Mouse (Mus musculus) heart, embryonic 10.5 days (tissue): Measurements from ENCODE around the gene Clta. TPM values are rescaled to one million over a fixed set of nuclear protein-coding genes. Genes with fewer than 3 reads are reported as not detected.
A peak's percentile ranks its signal among the peaks of the same experiment; 100 is the strongest.
"Not testable (repeated sequence)": the region's sequence is repeated elsewhere in the genome, so short reads cannot be mapped to it uniquely, and the experiment has no call there.

Experiments
- DNase-seq: peaks from one replicate; pipeline ENCODE4 v3.0.0-alpha.2; 2017; ENCODE audit warnings: low spot score
- H3K27ac ChIP-seq: fragments of 300-500 bp; sonication (generic); 2 replicates; pipeline ENCODE4 v1.5.1; 2016; ENCODE audit warnings: mild to moderate bottlenecking
- H3K27me3 ChIP-seq: fragments of 300-500 bp; sonication (generic); 2 replicates; pipeline ENCODE4 v1.6.1; 2016; ENCODE audit warnings: mild to moderate bottlenecking; ENCODE audit not compliant: poor library complexity, insufficient read depth, severe bottlenecking
- H3K36me3 ChIP-seq: fragments of 300-500 bp; sonication (generic); 2 replicates; pipeline ENCODE4 v1.6.1; 2016; ENCODE audit warnings: mild to moderate bottlenecking, moderate library complexity
- H3K4me1 ChIP-seq: fragments of 300-500 bp; sonication (generic); 2 replicates; pipeline ENCODE4 v1.6.1; 2016; ENCODE audit warnings: mild to moderate bottlenecking
- H3K4me3 ChIP-seq: fragments of 300-500 bp; sonication (generic); 2 replicates; pipeline ENCODE4 v1.5.1; 2016; ENCODE audit warnings: mild to moderate bottlenecking, moderate library complexity
- H3K9me3 ChIP-seq: fragments of 300-500 bp; sonication (generic); 2 replicates; pipeline ENCODE4 v1.6.1; 2016; ENCODE audit warnings: mild to moderate bottlenecking, moderate library complexity
- WGBS: fragments of 180-500 bp; shearing (Covaris S2); methylation state at CpG from one replicate; pipeline ENCODE4 v1.1.7; 2016; 5-methylcytosine and 5-hydroxymethylcytosine counted together
- polyA plus RNA-seq: library from polyadenylated mRNA; unstranded; fragments of >200 nt; fragmentation: Nextera tagmentation; extraction: Ambion mirVana; gene quantifications from 2 replicates; pipeline ENCODE4 v1.2.1, GENCODE M21; 2016

Gene Clta
- polyA plus RNA-seq, 1 experiment from 2014 or later: 170 TPM

DNA sequence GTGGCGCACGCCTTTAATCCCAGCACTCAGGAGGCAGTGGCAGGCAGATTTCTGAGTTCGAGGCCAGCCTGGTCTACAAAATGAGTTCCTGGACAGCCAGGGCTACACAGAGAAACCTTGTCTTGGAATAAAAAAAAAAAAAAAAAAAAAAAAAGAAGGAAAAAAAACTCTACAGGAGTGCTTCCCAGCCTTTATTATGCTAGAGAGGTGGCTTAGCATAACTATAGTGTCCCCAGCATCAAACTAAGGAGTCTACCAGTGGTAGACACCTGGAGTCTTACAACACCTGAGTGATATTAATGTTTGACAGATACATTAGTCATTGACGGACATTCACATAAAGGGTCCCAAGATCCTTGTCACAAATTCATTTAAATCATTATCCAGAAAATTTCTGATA lies 38.9 kb downstream of the Clta start:
- not testable (repeated sequence) for H3K27me3 ChIP-seq, H3K4me3 ChIP-seq, H3K9me3 ChIP-seq, H3K4me1 ChIP-seq, DNase-seq, H3K27ac ChIP-seq
- WGBS: 90% methylated on average over 4 of the region's 4 CpGs
- H3K36me3 ChIP-seq: peaks cover 63% of the 10 kb centered on the region

DNA sequence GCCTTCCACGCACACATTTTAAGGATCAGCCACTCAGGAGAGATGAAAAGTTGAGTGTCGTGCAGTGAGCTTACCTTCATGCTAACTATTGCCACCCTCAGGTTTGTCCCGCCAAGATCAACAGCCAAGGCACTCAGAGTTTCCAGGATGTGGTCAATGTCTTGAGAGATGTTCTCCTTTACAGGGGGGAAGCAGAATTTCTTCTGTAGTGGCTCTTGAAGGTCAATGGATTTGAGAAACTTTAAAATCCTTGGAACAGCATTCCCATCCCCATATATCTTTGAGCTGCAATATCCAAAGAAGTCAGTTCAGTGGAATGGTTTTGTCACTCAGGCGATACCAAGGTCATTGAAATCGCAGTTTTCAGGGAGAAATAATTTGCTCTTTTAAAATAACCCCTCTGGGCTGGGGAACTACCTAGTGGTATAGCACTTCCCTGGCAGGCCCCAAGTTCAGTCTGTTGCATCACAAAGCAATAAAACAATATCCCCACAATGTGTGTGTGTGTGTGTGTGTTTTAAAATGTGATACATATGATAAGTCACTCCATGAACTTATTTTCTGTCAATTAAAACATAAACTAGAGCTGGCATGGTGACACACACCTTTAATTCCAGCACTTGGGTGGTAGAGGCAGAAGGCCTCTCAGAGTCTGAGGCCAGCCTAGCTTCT lies 40.6 kb downstream of the Clta start:
- Histone ChIP-seq H3K9me3 (no peaks in the 10 kb centered on the region), H3K36me3 (peaks cover 63% of the 10 kb centered on the region), H3K4me3 (no peak overlapping the region), H3K27ac (no peak overlapping the region), H3K27me3 (no peaks in the 10 kb centered on the region), H3K4me1 (no peaks in the 10 kb centered on the region)
- 86% methylated on average over 5 of the region's 5 CpGs for WGBS
- no peak for DNase-seq

DNA sequence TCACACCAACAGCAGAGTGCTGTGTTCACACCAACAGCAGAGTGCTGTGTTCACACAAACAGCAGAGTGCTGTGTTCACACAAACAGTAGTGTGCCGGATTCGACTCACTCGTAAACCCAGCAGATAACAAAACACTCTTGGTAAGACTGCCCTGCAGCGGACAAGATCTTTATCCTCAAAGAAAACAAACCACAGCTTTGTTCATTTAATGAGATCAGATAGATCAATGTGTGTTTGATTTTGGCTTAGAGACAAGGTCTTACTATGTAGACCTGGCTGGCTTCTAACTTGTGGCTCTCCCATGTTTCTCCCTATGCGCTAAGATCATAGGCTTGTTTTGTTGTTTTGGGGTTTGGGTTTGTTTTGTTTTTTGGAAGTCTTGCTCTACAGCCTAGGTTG lies 41.8 kb downstream of the Clta start:
- no peaks in the 10 kb centered on the region for H3K9me3 ChIP-seq
- no peaks in the 10 kb centered on the region for H3K27me3 ChIP-seq
- DNase-seq: no peak
- H3K36me3 ChIP-seq: peaks cover 57% of the 10 kb centered on the region
- H3K4me3 ChIP-seq: no peak overlapping the region
- WGBS: 69% methylated on average over 5 of the region's 5 CpGs
- H3K4me1 ChIP-seq: no peaks in the 10 kb centered on the region
- H3K27ac ChIP-seq: no peak overlapping the region

DNA sequence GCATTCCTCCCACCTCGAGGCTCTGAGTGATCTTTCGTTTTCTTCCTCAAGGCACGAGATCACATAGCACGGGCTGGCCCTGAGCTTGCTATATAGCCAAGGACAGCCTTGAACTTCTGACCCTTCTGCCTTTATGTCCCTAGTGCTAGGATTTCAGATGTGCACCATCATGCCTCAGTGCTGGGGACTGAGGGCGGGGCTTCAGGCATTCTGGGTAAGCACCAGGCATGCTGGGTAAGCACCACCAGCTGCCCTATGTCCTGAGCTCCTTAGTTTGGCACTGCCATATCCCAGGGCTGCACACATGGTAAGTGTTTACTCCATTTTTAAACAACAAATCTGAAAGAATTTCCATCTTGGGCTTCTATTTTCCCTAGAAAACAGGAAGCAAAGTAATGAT lies 45.6 kb downstream of the Clta start:
- H3K9me3 ChIP-seq: no peaks in the 10 kb centered on the region
- H3K36me3 ChIP-seq: peaks cover 50% of the 10 kb centered on the region
- DNase-seq: no peak
- WGBS: 89% methylated on average over 5 of the region's 5 CpGs
- H3K4me3 ChIP-seq: no peak overlapping the region
- H3K4me1 ChIP-seq: no peaks in the 10 kb centered on the region
- H3K27me3 ChIP-seq: no peaks in the 10 kb centered on the region
- no peak overlapping the region for H3K27ac ChIP-seq

DNA sequence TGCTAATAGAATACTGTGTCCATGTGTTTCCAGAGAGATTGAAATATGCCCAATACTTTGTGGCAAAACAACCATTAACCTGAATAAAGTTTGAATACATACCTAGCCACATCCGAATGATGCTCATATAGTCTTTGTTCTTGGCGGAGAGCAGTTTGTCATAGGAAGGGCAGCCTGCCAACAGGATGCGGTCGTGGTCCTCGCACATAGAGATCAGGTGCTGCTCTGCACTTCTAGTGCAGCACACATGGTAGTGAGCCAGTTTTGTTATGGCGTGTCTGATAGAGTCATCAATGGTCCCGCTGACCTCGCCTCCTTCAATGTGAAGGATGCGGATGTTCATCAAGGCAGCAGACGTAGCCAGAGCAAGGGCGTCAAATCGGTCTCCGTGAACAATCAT lies 55.4 kb downstream of the Clta start:
- Histone ChIP-seq H3K27me3 (no peaks in the 10 kb centered on the region), H3K4me1 (no peaks in the 10 kb centered on the region), H3K36me3 (peaks cover 30% of the 10 kb centered on the region), H3K9me3 (no peaks in the 10 kb centered on the region), H3K27ac (no peak overlapping the region), H3K4me3 (no peak overlapping the region)
- DNase-seq: no peak
- 91% methylated on average over 13 of the region's 13 CpGs for WGBS

DNA sequence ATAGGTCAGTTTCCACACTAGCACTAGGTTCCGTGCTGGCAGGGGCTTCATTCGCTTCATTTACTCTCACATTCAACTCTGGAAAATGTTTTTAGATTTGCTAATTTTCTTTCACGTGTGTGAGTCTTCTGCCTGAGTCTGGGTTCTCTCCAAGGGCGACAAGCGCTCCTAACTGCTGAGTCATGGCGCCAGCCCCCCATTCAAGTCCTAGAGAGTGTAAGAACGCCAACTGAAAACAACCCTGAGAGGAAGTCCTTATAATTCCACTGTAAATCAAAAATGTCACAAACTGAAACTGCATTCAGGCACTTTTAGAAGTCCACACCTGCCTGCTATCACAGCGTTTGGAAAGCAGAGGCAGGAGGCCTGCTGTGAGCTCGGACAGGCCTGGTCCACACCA lies 57.8 kb downstream of the Clta start:
- DNase-seq: no peak
- Histone ChIP-seq H3K36me3 (peaks cover 24% of the 10 kb centered on the region), H3K4me1 (peaks cover 12% of the 10 kb centered on the region), H3K9me3 (no peaks in the 10 kb centered on the region), H3K27me3 (no peaks in the 10 kb centered on the region), H3K4me3 (no peak overlapping the region), H3K27ac (peak overlapping the region; percentile 29; the same call in 1 of the 2 replicates)
- 72% methylated on average over 9 of the region's 9 CpGs for WGBS

DNA sequence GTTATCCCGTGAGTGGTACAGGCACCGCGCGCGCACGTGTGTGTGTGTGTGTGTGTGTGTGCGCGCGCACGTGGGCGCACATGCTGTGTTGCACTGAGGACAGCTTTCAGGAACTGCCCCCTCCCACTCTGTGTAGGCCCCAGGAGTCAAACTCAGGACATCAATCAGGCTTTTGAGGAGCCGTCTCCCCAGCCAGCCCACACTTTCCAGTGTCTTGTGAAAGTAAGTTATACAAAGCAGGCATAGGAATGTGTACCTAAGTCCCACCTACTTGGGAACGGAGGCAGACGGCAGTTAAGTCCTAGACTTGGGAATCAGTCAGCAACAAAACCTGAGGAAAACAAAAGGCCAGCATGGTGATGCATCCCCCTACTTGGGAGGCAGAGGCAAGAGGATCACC lies 58.6 kb downstream of the Clta start:
- Histone ChIP-seq H3K4me1 (peaks cover 19% of the 10 kb centered on the region), H3K9me3 (no peaks in the 10 kb centered on the region), H3K4me3 (no peak overlapping the region), H3K27ac (no peak overlapping the region), H3K27me3 (no peaks in the 10 kb centered on the region), H3K36me3 (peaks cover 24% of the 10 kb centered on the region)
- DNase-seq: no peak
- 92% methylated on average over 14 of the region's 14 CpGs for WGBS

DNA sequence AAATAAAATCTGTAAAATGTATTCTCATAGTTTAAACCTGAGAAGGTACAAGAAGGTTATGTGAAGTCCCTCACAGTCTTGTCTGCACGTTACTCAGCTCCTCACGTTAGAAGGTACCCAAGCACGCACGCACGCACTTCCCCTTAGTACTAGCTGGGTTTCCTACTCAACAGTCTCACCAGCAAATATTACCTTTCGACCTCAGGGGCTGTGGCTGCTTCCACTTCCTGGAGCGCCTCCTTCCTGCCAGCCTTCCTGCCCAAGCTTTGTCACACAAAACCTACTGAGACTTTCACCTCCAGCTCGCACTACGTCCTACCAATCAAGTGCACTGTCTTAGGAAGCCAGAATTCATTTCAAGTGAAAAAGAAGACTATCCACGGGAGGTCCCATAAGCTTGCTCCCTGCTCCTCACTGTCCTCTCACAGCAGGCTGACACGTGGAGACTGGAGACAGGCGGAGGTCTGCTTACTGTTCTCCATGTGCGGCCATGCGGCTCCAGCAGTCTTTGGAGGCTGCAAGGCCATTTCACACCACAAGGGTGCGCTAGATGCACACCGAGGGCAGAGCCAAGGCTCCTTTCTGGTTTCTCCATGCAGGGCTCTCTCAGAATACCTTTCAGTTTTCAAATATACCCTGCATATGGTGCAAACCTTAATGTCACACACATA lies 61.2 kb downstream of the Clta start:
- Histone ChIP-seq H3K36me3 (peaks cover 13% of the 10 kb centered on the region), H3K4me3 (peak overlapping the region; percentile 28), H3K4me1 (peaks cover 23% of the 10 kb centered on the region), H3K27me3 (no peaks in the 10 kb centered on the region), H3K27ac (peak overlapping the region; percentile 53; the same call in 1 of the 2 replicates), H3K9me3 (no peaks in the 10 kb centered on the region)
- 32% methylated on average over 16 of the region's 16 CpGs for WGBS
- DNase-seq: peak; percentile 93

DNA sequence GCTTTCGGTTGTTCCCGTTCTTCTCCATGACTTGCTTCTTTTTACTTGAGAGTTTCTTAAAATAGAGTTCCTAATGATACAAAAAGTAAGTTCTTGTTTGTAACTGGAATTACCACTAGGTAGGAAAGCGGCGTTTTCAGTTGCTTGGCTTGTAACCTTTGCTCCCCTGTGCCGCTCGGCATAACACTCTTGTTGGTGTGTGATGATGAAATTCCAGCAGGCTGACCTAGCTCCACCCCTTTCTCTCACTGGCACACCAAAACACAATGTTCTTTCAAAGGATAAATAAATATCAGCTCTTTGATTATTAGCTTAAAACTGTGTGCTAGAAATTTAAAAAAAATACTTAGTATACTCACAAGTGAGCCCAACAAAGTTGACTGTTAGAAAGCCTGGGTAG lies 62.6 kb downstream of the Clta start:
- peaks cover 31% of the 10 kb centered on the region for H3K4me1 ChIP-seq
- H3K36me3 ChIP-seq: peaks cover 12% of the 10 kb centered on the region
- H3K9me3 ChIP-seq: no peaks in the 10 kb centered on the region
- no peak overlapping the region for H3K27ac ChIP-seq
- 79% methylated on average over 6 of the region's 6 CpGs for WGBS
- DNase-seq: no peak
- H3K4me3 ChIP-seq: no peak overlapping the region
- no peaks in the 10 kb centered on the region for H3K27me3 ChIP-seq

DNA sequence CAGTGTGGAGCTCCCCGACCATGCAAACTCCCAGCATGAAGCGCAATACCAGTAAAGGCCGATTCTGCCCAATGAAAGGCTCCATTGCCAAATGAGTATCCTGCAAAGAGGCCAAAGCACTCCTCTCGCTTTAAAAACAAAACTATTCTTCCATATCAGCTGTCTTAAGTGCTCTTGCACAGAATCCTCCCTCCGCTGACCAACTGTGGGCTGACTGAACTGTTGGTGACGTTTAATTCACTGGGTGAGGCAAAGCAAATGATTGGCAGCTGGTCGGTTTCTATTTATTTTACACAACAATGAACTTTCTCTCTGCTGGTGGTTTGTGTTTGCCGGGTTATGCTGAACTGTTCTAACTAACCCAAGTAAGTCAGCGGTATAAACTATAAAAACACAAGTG lies 64.5 kb downstream of the Clta start:
- H3K4me1 ChIP-seq: peaks cover 31% of the 10 kb centered on the region
- no peaks in the 10 kb centered on the region for H3K27me3 ChIP-seq
- H3K36me3 ChIP-seq: no peaks in the 10 kb centered on the region
- H3K27ac ChIP-seq: peak overlapping the region; percentile 56; the same call in 1 of the 2 replicates
- 0 out of 2 replicates have a peak overlapping the region, but pooled peaks have one; percentile 19 for H3K4me3 ChIP-seq
- no peaks in the 10 kb centered on the region for H3K9me3 ChIP-seq
- DNase-seq: no peak
- WGBS: 37% methylated on average over 9 of the region's 9 CpGs

DNA sequence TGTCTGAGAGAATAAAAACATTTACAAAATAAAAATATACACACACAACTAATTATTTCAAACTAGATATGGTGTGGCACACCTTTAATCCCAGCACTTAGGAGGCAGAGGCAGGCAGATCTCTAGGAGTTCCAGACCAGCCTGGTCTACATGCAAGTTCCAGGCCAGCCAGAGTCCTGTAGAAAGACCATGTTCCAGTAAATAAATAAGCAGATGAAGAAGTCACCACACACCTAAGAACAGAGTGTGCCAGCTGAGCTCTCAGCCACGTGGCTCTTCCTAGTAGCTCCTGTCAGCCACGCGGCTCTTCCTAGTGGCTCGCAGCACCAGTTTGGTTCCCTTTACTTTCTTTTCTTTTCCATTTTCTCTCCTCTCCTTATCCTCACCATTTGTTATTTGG lies 65.2 kb downstream of the Clta start:
- H3K4me3 ChIP-seq: no peak overlapping the region
- no peak overlapping the region for H3K27ac ChIP-seq
- no peaks in the 10 kb centered on the region for H3K36me3 ChIP-seq
- H3K9me3 ChIP-seq: no peaks in the 10 kb centered on the region
- H3K4me1 ChIP-seq: peaks cover 31% of the 10 kb centered on the region
- WGBS: 95% methylated on average over 4 of the region's 4 CpGs
- no peak for DNase-seq
- no peaks in the 10 kb centered on the region for H3K27me3 ChIP-seq

DNA sequence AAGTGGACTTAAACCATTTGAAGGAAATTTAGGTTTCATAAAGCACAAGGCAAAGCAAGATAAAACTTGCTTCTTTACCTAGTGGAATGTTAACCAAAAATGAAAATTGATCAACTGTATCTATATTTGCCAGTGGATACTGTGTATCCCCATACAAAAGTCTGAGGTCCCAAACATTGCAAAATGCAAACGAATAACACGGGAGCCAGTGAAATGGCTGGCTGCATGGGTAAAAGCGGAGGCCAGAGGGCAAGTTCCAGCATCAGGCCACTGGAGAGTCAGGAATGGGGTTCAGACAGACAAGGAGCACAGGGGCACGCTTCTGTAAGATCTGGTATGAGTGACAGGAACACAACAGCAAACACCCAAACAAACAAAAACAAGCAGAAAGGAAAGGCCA lies 66.4 kb downstream of the Clta start:
- Histone ChIP-seq H3K4me3 (peak overlapping the region; percentile 96), H3K27ac (peak overlapping the region; percentile 96; the same call in 1 of the 2 replicates), H3K36me3 (no peaks in the 10 kb centered on the region), H3K4me1 (peaks cover 27% of the 10 kb centered on the region), H3K27me3 (no peaks in the 10 kb centered on the region), H3K9me3 (no peaks in the 10 kb centered on the region)
- 77% methylated on average over 4 of the region's 4 CpGs for whole genome bisulfite sequencing
- DNase-seq: no peak

DNA sequence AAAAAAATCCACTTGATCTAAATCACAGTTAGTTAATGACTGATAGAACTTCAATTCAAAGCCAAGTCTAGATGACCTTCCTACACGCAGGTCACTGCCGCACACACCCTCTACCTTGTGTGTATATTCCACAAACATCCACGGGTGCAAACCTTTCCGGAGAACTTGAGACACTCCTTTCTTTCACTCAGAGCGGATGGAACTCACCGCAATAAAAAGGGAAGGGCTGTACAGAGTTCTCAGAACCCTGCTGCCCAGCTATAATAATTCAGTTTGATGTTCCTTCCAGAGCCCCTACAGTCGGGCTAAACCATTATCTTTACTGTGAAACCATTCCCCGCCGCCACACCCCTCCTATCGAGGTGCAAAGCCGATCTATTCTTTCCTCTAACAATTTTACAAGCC lies 67.5 kb downstream of the Clta start:
- Histone ChIP-seq H3K9me3 (no peaks in the 10 kb centered on the region), H3K36me3 (no peaks in the 10 kb centered on the region), H3K4me1 (peaks cover 23% of the 10 kb centered on the region), H3K27ac (peak overlapping the region; percentile 96), H3K4me3 (peak overlapping the region; percentile 96), H3K27me3 (no peaks in the 10 kb centered on the region)
- DNase-seq: no peak
- 10% methylated on average over 11 of the region's 11 CpGs for WGBS
